ENCODE assay signal across 17 mouse cellular contexts in genomic region chr3:151307975-151308374, GRCm38 (mm10).
"Had no signal": no experiment of that assay in that cellular context is flagged by ENCODE, and none has a peak within 500 bp of the region (broad histone marks: within the 10 kb centered on the region; RNA-seq: fewer than 3 reads in every experiment).

No protein-coding gene starts in this region.

- H3K36me3 ChIP-seq: liver, embryonic 15.5 days; lung, embryonic 15.5 days; midbrain, embryonic 12.5 days; neural tube, embryonic 12.5 days; stomach, embryonic 15.5 days had no signal

- H3K9ac ChIP-seq: liver, embryonic 15.5 days; liver, postnatal 0 days; lung, embryonic 15.5 days; midbrain, embryonic 12.5 days; neural tube, embryonic 12.5 days; stomach, embryonic 15.5 days had no signal

- H3K27ac ChIP-seq: liver, embryonic 15.5 days; lung, embryonic 15.5 days; macrophage; midbrain, embryonic 12.5 days; neural tube, embryonic 12.5 days; stomach, embryonic 15.5 days; stomach, postnatal 0 days had no signal

- H3K4me3 ChIP-seq: liver, embryonic 15.5 days; lung, embryonic 15.5 days; megakaryocyte, embryonic 14.5 days; midbrain, embryonic 12.5 days; neural tube, embryonic 12.5 days; stomach, embryonic 15.5 days had no signal

- DNase-seq: liver, postnatal 0 days; lung, adult 2 months; lung, postnatal 14 days; lung, postnatal 36 days; right cerebral cortex, postnatal 14 days; thymus, adult 2 months; thymus, postnatal 25 days; thymus, postnatal 4 days had no signal

- ATAC-seq: liver, postnatal 0 days; lung, postnatal 0 days had no signal

- H3K4me2 ChIP-seq: liver, embryonic 15.5 days; lung, embryonic 15.5 days; midbrain, embryonic 12.5 days; neural tube, embryonic 12.5 days; stomach, embryonic 15.5 days had no signal

- H3K9me3 ChIP-seq: liver, embryonic 15.5 days; lung, embryonic 15.5 days; megakaryocyte, embryonic 14.5 days; midbrain, embryonic 12.5 days; neural tube, embryonic 12.5 days; stomach, embryonic 15.5 days had no signal

- H3K4me1 ChIP-seq: liver, embryonic 15.5 days; lung, embryonic 15.5 days; megakaryocyte, embryonic 14.5 days; midbrain, embryonic 12.5 days; neural tube, embryonic 12.5 days; stomach, embryonic 15.5 days had no signal

- H3K27me3 ChIP-seq: liver, embryonic 15.5 days; lung, embryonic 15.5 days; megakaryocyte, embryonic 14.5 days; midbrain, embryonic 12.5 days; neural tube, embryonic 12.5 days; stomach, embryonic 15.5 days had no signal
